Mouse (Mus musculus): ENCODE results near the gene Zeb2.
A peak's percentile ranks its signal among the peaks of the same experiment; 100 is the strongest.

Zeb2 gene

DNA sequence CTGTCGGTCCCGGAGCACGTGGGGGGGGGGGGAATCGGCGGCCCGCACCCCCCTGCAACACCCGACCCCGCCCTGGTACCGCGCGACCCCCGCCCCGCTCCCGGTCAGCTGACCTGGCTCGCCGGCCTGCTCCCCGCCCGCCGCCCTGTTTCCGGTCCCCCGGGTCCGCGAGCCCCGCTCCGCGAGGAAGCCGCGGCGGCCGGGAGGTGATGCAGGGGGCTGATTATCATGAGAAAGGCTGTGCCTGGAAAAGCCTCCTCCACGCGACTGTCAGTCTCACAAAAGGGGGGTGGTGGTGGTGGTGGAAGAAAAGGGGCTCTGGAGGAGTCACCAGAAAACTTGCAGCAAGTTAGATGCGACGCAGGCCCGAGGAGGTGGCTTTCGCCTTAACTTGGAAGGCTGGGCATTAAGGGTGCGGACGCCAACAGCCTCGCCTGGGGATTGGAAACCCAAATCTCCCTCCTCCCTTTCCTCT lies at the start of gene Zeb2:
Zeb2 (minus strand) TSS at position 309 of the 475 bp plus-strand sequence.
- DNase-seq (ENCODE audit: low spot score) = peak; percentile 82

- no peak for DNase-seq (ENCODE audit: low spot score)
These were observed 41.6 kb upstream of the Zeb2 start for GRCm38 (mm10) chr2:45158785-45159184.

DNA sequence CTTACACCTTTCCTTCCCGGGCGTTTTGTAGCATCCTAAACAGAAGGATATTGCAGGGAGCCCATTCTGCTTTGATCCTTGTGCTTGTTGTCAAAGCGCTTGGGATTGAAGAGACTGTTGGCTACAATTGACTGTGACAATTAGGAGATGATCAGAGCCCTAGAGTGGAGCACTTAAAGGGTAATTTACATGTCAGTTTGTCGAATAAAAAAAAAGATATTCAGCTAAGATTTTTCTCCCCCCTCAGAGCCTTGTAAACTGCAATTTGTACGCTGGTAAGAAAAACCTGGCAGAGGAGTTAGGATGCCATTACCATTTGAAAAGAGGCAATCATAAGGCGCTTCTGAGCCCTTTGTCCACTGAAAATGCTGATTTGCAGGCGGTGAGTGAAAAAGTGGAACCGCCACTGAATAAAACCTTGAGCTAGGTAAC lies 41.2 kb upstream of the Zeb2 start:
- DNase-seq (ENCODE audit: low spot score) = no peak

DNA sequence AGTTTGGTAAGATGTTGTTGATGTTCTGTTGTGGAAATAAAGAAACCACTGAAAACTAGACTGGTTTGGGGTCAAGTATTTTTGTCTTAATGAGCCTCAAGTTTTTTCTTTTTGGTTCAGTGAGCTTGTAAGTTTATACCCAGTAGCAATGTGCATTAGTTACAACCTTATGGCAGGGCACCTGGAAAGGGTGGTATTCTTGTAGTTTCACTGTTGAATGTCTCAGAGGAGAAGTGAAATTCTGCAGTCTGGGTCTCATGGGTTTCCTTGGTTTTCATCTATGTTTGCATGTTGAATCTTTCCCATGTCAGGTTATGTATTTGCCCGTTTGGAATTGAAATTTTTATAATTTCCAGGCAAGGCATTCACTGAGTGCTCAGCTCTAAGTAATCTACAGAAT lies 36.1 kb upstream of the Zeb2 start:
- DNase-seq (ENCODE audit: low spot score) = no peak

- no peak for DNase-seq (ENCODE audit: low spot score)
These were observed 26.0 kb upstream of the Zeb2 start for GRCm38 (mm10) chr2:45143162-45143561.

DNA sequence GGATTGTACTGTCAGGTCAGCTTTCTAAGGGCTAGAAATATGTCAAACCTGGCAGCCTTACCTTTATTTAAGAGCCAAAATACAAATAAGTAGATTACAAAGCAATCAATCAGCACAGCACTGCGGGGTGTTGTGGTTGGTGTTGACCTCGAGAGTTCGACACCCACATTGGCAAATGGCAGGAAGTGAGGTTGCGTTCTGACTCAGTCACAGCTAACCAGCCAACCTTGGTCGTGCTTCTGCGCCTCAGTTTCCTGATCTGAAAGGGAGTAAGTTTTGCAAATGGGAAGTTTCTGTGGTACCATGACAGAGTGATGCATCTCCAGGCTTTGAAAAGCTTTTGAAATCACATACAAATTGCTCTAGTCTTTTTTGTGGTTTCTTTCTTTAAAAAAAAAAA lies 21.7 kb upstream of the Zeb2 start:
- DNase-seq (ENCODE audit: low spot score) = no peak

- no peak for DNase-seq (ENCODE audit: low spot score)
These were observed 19.6 kb upstream of the Zeb2 start for GRCm38 (mm10) chr2:45136783-45137182.

DNA sequence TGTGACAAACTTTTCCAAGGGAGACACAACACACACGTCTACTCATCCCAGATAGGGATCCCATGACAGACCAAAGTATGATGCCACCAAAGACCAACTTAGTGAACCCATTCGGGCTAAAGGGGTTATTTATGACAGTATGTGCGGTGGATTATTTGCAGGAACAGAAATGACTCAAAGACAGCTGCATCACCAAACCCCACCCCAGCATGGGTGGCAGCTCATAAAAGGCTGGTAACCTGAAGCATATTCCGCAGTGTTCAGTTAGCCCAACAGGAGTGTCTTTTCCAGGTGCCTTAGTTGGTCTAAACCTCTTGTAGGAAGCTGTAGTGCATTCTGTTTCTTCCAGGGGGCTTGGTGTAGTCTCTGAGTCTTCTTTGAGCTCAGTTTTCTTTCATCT lies 16.0 kb upstream of the Zeb2 start:
- DNase-seq (ENCODE audit: low spot score) = no peak

DNA sequence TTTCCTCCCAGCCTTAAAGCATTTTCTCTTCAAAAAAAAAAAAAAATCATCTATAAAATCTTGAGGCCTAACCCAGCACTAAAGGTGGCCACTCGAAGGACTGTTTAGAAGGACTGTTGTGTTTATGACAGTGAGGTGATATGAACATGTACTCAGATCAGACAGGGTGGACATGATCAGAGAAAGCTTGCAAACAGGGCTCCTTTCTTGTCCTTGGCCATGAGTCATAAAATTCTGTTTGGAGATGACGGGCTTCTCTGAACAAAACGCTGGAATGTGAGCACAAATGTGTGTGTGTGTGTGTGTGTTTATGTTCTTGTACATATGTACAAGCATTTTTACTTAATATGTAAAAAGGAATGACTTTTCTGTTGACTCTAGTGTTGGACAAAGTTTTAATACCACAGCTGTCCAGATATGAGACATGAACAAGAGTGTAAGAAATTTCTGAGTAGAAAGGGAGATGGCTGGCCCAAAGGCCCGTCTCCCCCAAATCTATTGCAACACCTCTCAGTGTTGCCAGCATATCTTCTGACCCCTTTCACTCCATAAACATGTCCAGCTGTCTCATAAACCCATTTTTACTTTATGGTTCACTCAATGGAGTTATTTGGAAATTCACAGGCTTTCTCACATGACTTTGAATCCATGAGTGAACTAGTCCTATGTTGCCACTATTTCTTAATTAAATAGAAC lies 13.4 kb upstream of the Zeb2 start:
- DNase-seq (ENCODE audit: low spot score) = no peak

DNA sequence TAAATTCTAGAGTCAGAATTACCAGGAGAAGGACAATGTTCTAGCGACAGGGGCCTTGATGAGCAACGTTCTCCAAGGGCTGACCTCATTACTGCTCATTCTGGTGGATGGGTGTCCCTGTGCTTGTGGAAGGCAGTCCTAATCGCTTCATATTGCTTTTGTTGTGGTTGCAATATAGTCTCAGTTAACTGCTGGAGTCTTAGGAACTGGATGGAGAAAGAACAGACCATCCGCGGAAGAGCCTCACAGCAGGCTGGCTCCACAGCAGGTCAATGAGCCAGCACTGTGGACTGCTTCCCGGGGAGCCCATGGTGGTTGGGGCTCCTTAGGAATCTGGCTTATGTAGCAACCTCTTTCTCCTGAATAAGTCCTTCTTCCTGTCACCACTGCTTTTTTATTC lies 12.4 kb upstream of the Zeb2 start:
- no peak for DNase-seq (ENCODE audit: low spot score)

DNA sequence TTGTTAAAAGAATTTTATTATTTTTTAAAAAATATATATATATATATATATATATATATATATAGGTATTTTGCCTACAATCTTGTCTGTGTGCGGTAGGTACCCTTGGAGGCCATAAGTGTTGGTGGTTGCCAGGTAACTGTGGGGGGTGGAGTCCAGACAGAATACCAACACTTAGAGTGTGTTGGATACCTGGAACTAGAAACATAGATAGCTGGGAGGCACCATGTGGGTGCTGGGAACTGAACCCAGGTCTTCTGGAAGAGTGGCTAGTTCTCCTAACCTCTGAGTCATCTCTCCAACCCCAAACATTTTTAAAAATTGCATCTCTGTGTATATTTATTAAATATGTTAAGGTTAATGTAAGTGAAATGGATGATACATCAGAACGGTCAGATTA lies 11.5 kb upstream of the Zeb2 start:
- DNase-seq (ENCODE audit: low spot score) = no peak

- DNase-seq (ENCODE audit: low spot score) = no peak
These were observed 9.2 kb upstream of the Zeb2 start for GRCm38 (mm10) chr2:45126401-45126800.

GRCm38 (mm10) chr2:45125181-45125580 lies 8.0 kb upstream of the Zeb2 start:
- DNase-seq (ENCODE audit: low spot score) = no peak

DNA sequence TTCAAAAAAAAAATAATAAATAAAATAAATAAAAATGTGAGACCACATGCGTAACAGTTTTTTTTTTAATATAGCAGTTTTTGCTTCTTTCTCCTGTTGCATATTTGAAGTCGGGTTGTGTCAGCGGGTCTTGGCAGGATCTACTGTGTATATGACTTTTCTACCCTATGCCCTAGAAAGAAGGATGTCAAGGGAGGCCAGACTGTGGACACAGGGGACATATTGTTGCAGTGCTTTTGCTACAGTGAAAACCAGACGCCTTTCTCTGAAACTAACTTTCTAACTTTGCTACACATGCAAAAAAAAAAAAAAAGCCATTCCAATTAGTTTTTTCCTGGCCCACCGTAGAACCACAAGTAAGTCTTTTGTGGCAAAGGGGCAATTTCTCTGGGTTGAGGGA lies 6.3 kb upstream of the Zeb2 start:
- DNase-seq (ENCODE audit: low spot score) = no peak

- no peak for DNase-seq (ENCODE audit: low spot score)
These were observed 926 bp upstream of the Zeb2 start for GRCm38 (mm10) chr2:45118121-45118520.

GRCm38 (mm10) chr2:45117592-45117991 lies 397 bp upstream of the Zeb2 start:
- no peak for DNase-seq (ENCODE audit: low spot score)

- peak; percentile 67 for DNase-seq (ENCODE audit: low spot score)
These were observed 617 bp downstream of the Zeb2 start for GRCm38 (mm10) chr2:45116531-45117024.

DNA sequence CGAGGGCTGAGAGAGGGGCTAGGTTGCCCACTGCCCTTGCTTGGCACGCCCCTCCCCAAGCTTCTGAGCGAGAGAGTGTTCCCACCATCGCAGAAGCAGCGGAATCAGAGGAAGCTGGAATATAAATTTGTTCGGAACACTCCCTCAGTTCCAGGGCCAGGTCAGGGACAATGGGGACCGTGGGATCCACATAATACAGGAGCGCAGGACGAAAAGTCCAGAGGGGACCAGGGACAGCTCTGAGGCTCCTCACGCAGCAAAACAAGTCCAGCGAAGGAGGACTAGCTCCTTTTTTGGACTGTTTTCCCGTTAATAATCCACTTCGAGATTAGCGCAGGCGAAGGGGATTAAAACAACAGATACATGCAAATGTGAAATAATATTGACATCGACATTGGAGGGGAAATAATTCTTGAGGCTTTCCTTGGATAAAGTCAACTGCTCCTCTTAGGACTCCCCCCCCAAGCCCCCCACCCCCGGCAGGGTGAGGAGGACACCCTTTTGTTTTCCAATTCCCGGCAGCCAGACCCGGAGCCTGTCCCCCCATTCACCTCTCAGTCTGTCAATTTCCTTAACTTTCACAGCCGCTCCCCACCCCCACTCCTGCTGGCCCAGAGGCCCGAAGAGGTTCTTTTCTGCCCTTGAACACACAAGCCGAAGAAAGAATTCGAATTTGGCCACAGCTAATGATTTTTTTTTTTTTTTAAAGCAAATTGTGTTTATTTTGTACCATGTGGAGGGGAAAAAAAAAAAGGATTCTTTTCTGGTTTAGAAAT lies 1.3 kb downstream of the Zeb2 start:
- DNase-seq (ENCODE audit: low spot score) = peak; percentile 81

GRCm38 (mm10) chr2:45115211-45115610 lies 2.0 kb downstream of the Zeb2 start:
- no peak for DNase-seq (ENCODE audit: low spot score)

GRCm38 (mm10) chr2:45114596-45114995 lies 2.6 kb downstream of the Zeb2 start:
- no peak for DNase-seq (ENCODE audit: low spot score)

DNA sequence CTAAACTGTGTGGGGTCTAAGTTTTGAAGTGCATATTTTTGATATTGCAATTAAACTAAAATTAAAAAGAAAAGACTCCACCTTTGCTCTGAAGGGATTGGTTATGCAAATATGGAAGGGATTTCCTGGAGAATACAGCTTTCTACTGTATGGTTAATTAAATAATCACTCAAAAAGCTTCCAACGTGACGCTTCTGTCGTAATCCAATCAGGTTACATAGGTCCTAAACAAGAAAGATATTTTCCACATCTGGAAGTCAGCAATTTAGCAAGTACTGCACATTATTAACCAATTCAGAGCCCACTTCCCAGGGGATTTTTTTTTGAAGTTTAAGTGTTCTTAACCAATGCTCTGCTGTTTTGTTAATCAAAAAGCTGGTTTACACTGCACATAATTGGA lies 3.3 kb downstream of the Zeb2 start:
- no peak for DNase-seq (ENCODE audit: low spot score)

GRCm38 (mm10) chr2:45112891-45113683 lies 4.1 kb downstream of the Zeb2 start:
- peak; percentile 53 for DNase-seq (ENCODE audit: low spot score)
